Mouse (Mus musculus) small intestine, adult 2 months (tissue): ENCODE results near the gene Gdnf.

Experiments used
- CTCF ChIP-seq: fragments of 200-500 bp; IDR thresholded peaks from 2 replicates; pipeline ENCODE4 v1.5.1; 2012; ENCODE audit warnings: low read depth, mild to moderate bottlenecking, control low read depth, inconsistent platforms, low read length, moderate library complexity, mixed read lengths; ENCODE audit not compliant: insufficient replicate concordance, insufficient read length; ENCODE audit errors: extremely low read depth
- POLR2A ChIP-seq: fragments of 200-500 bp; IDR thresholded peaks from 2 replicates; pipeline ENCODE4 v1.6.1; 2012; ENCODE audit warnings: low read depth, mild to moderate bottlenecking, control low read depth, inconsistent platforms, low read length, moderate library complexity

DNA sequence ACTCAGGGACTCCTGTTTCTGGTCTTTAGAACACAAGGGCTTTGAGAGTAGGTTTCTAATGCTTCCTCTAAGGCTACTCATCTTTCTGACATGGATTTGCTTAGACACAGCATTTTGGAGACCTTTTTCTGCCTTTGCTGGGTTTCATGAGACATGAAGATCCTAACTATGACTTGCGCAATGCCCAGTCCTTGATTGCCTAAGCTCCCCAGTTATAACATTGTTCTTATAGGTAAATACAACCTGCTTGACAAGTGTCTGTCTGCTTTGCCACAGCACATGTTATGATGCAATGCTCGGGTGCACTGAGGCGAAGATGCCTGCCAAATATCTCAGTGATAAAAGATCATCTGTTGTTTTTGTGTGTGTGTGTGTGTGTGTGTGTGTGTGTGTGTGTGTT, 54.7 kb downstream of the Gdnf start:
- TF ChIP-seq POLR2A = no peak
- TF ChIP-seq CTCF = no peak
